In the genomic region with DNA sequence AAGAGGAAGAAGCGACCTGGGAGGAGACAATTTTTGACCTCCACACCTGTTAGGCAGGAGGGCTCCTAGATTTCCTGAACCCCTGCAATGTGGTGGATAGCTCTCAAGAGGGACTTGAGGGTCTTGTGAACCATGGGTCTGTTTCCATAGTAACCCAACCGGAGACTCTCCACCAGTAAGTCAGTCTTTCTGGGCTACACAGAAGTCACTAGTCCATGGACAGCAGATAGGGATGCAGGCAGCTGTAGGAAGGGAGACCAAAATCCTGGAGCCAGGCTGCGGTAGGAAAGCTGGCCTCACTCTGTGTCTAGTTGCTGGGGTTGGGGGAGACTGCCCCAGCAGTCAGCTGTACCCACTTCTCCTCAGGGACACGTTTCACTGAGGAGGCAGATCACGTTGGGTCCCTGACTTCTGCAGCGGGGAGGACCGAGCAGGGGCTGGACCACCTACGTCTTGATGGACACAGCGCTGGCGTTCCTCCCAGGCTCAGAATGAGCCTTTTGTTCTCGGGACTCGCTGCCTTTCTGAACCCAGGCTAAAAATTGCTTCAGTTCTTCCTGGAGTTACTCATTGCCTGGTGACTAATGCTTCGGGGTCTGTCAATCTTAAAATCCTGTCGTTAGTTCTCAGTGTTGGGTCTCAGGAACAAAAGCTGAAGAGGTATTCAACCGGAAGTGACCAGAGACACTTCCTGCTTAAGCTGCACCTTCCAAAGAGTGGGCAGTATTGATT, we compare ENCODE assay signal across 8 mouse cellular contexts. TPM values are rescaled to one million over a fixed set of nuclear protein-coding genes. Genes with fewer than 3 reads are reported as not detected.
DNase-seq lines count a peak whose midpoint lies in the region; ATAC-seq lines count a peak whose summit lies in the region.
"Had no signal": no experiment of that assay in that cellular context is flagged by ENCODE, and none has a peak within 500 bp of the region (broad histone marks: within the 10 kb centered on the region; RNA-seq: fewer than 3 reads in every experiment).

No protein-coding gene starts in this region.

- H3K4me3 ChIP-seq in liver, embryonic 13.5 days (replicated peaks) = no peak overlapping the region
- no peak overlapping the region for H3K4me3 ChIP-seq in liver, embryonic 11.5 days (ENCODE audit: low read depth, low read length)
- H3K4me3 ChIP-seq in embryonic facial prominence, embryonic 11.5 days (ENCODE audit: low read depth, low read length) = no peak overlapping the region
- H3K4me3 ChIP-seq in heart, embryonic 16.5 days (ENCODE audit: low read length) = no peak overlapping the region
- H3K4me3 ChIP-seq in midbrain, embryonic 14.5 days (replicated peaks; ENCODE audit: low read depth, low read length) = no peak overlapping the region

- WGBS in liver, embryonic 13.5 days (ENCODE audit: insufficient replicate concordance) = 36% methylated on average over 15 of the region's 15 CpGs
- 52% methylated on average over 15 of the region's 15 CpGs for WGBS in liver, embryonic 11.5 days
- WGBS in embryonic facial prominence, embryonic 11.5 days = 22% methylated on average over 15 of the region's 15 CpGs
- 30% methylated on average over 15 of the region's 15 CpGs for WGBS in heart, embryonic 16.5 days
- 35% methylated on average over 15 of the region's 15 CpGs for WGBS in midbrain, embryonic 14.5 days

- H3K36me3 ChIP-seq in liver, embryonic 13.5 days = no peaks in the 10 kb centered on the region
- no peaks in the 10 kb centered on the region for H3K36me3 ChIP-seq in liver, embryonic 11.5 days (ENCODE audit: control insufficient read depth, insufficient read depth, low read length)
- H3K36me3 ChIP-seq in embryonic facial prominence, embryonic 11.5 days (replicated peaks; ENCODE audit: control insufficient read depth, insufficient read depth, low read depth, low read length) = no peaks in the 10 kb centered on the region
- H3K36me3 ChIP-seq in heart, embryonic 16.5 days (ENCODE audit: control insufficient read depth, insufficient read depth) = no peaks in the 10 kb centered on the region
- H3K36me3 ChIP-seq in midbrain, embryonic 14.5 days (ENCODE audit: control insufficient read depth, insufficient read depth, low read length) = no peaks in the 10 kb centered on the region

- H3K4me1 ChIP-seq in liver, embryonic 13.5 days (replicated peaks) = no peaks in the 10 kb centered on the region
- no peaks in the 10 kb centered on the region for H3K4me1 ChIP-seq in liver, embryonic 11.5 days (replicated peaks; ENCODE audit: control insufficient read depth, insufficient read depth, low read length)
- no peaks in the 10 kb centered on the region; the same call in 1 of the 2 replicates for H3K4me1 ChIP-seq in embryonic facial prominence, embryonic 11.5 days (ENCODE audit: control insufficient read depth, insufficient read depth, low read length)
- H3K4me1 ChIP-seq in heart, embryonic 16.5 days (ENCODE audit: control insufficient read depth, insufficient read depth, low read length) = no peaks in the 10 kb centered on the region
- H3K4me1 ChIP-seq in midbrain, embryonic 14.5 days (ENCODE audit: control insufficient read depth, insufficient read depth, low read length) = no peaks in the 10 kb centered on the region

- H3K9ac ChIP-seq in liver, embryonic 13.5 days = no peak overlapping the region
- H3K9ac ChIP-seq in liver, embryonic 11.5 days (ENCODE audit: low read depth, low read length) = no peak overlapping the region
- H3K9ac ChIP-seq in embryonic facial prominence, embryonic 11.5 days (replicated peaks; ENCODE audit: low read length) = no peak overlapping the region
- no peak overlapping the region for H3K9ac ChIP-seq in heart, embryonic 16.5 days (ENCODE audit: low read length)
- no peak overlapping the region for H3K9ac ChIP-seq in midbrain, embryonic 14.5 days (replicated peaks; ENCODE audit: low read length)
- H3K9ac ChIP-seq: liver, embryonic 14.5 days had no signal

- no peak for DNase-seq in liver, embryonic 13.5 days
- DNase-seq in liver, embryonic 11.5 days (ENCODE audit: low spot score) = no peak
- DNase-seq in embryonic facial prominence, embryonic 11.5 days (ENCODE audit: low spot score) = peak; percentile 16
- peak; percentile 42 for DNase-seq in midbrain, embryonic 14.5 days
- no peak for DNase-seq in layer of hippocampus, postnatal 14 days (ENCODE audit: low spot score in 2 of 2)
- no peak for DNase-seq in urinary bladder, adult 2 months (ENCODE audit: low spot score)

- H3K27ac ChIP-seq in liver, embryonic 13.5 days = no peak overlapping the region
- no peak overlapping the region; the same call in 1 of the 2 replicates for H3K27ac ChIP-seq in liver, embryonic 11.5 days (ENCODE audit: low read depth, low read length)
- H3K27ac ChIP-seq in embryonic facial prominence, embryonic 11.5 days (replicated peaks; ENCODE audit: low read depth, low read length) = no peak overlapping the region
- H3K27ac ChIP-seq in heart, embryonic 16.5 days (ENCODE audit: low read length) = no peak overlapping the region
- no peak overlapping the region for H3K27ac ChIP-seq in midbrain, embryonic 14.5 days (replicated peaks; ENCODE audit: low read depth, low read length)
- H3K27ac ChIP-seq: liver, embryonic 14.5 days had no signal

- no peaks in the 10 kb centered on the region for H3K9me3 ChIP-seq in liver, embryonic 13.5 days (replicated peaks)
- no peaks in the 10 kb centered on the region for H3K9me3 ChIP-seq in liver, embryonic 11.5 days (ENCODE audit: control insufficient read depth, low read length)
- no peaks in the 10 kb centered on the region for H3K9me3 ChIP-seq in embryonic facial prominence, embryonic 11.5 days (replicated peaks; ENCODE audit: control insufficient read depth, low read length)
- no peaks in the 10 kb centered on the region for H3K9me3 ChIP-seq in heart, embryonic 16.5 days (replicated peaks; ENCODE audit: control insufficient read depth, low read length)
- no peaks in the 10 kb centered on the region for H3K9me3 ChIP-seq in midbrain, embryonic 14.5 days (ENCODE audit: control insufficient read depth, low read length)

- peak overlapping the region; percentile 4; the same call in 1 of the 2 replicates for H3K4me2 ChIP-seq in liver, embryonic 13.5 days
- no peak overlapping the region for H3K4me2 ChIP-seq in liver, embryonic 11.5 days
- no peak overlapping the region for H3K4me2 ChIP-seq in embryonic facial prominence, embryonic 11.5 days (ENCODE audit: low read depth, low read length)
- H3K4me2 ChIP-seq in heart, embryonic 16.5 days (ENCODE audit: low read depth, low read length) = peak overlapping the region; percentile 10
- H3K4me2 ChIP-seq in midbrain, embryonic 14.5 days (ENCODE audit: low read length) = peak overlapping the region; percentile 29

- 0 out of 2 replicates have a peak, but pooled peaks cover 4% of the 10 kb centered on the region for H3K27me3 ChIP-seq in liver, embryonic 13.5 days
- H3K27me3 ChIP-seq in liver, embryonic 11.5 days (replicated peaks; ENCODE audit: control insufficient read depth, insufficient read depth, low read length) = no peaks in the 10 kb centered on the region
- no peaks in the 10 kb centered on the region for H3K27me3 ChIP-seq in embryonic facial prominence, embryonic 11.5 days (ENCODE audit: control insufficient read depth, insufficient read depth, low read length)
- no peaks in the 10 kb centered on the region for H3K27me3 ChIP-seq in heart, embryonic 16.5 days (ENCODE audit: control insufficient read depth, insufficient read depth, low read length)
- no peaks in the 10 kb centered on the region for H3K27me3 ChIP-seq in midbrain, embryonic 14.5 days (ENCODE audit: control insufficient read depth, insufficient read depth, low read length)

- ATAC-seq in liver, embryonic 13.5 days (ENCODE audit: low read depth) = no peak
- ATAC-seq in liver, embryonic 11.5 days (replicated peaks; ENCODE audit: low FRiP score) = no peak
- ATAC-seq in embryonic facial prominence, embryonic 11.5 days (replicated peaks; ENCODE audit: insufficient number of reproducible peaks, low FRiP score, low TSS enrichment, low read depth) = peak; percentile 31; the same call in 1 of the 2 replicates
- 0 out of 2 replicates have a peak, but pooled peaks have one; percentile 32 for ATAC-seq in heart, embryonic 16.5 days (replicated peaks; ENCODE audit: extremely low read depth, insufficient read depth, low FRiP score)
- no peak for ATAC-seq in midbrain, embryonic 14.5 days (ENCODE audit: low FRiP score, low TSS enrichment)

RNA-seq across cellular contexts. Expression of a gene that starts 6.0 kb away (rescaled TPM):
- polyA plus RNA-seq in liver, embryonic 13.5 days (2015; fragmentation: Nextera tagmentation; extraction: Ambion mirVana) = 5.8 and 7.0 TPM in 2 replicates
- 10.6 and 11.3 TPM in 2 replicates for polyA plus RNA-seq in liver, embryonic 11.5 days (2014; fragmentation: Nextera tagmentation; extraction: Ambion mirVana)
- 6.6 and 7.4 TPM in 2 replicates for polyA plus RNA-seq in embryonic facial prominence, embryonic 11.5 days (2014; fragmentation: Nextera tagmentation; extraction: Ambion mirVana)
- polyA plus RNA-seq in heart, embryonic 16.5 days (2015; fragmentation: Nextera tagmentation; extraction: Ambion mirVana) = 7.8 and 8.8 TPM in 2 replicates
- polyA plus RNA-seq in midbrain, embryonic 14.5 days (2014; fragmentation: Nextera tagmentation; extraction: Ambion mirVana) = 22.6 and 23.7 TPM in 2 replicates
- 10 to 100 TPM; 71.0 to 73.2 TPM for total RNA-seq in layer of hippocampus, postnatal 14 days (2021)
- polyA plus RNA-seq in urinary bladder, adult 2 months (2012; rRNA removed) = 28.2 and 33.3 TPM in 2 replicates

RNA-seq across cellular contexts. Expression of a gene that starts 45.3 kb away (rescaled TPM):
- polyA plus RNA-seq in liver, embryonic 13.5 days (2015; fragmentation: Nextera tagmentation; extraction: Ambion mirVana) = 97.6 and 107 TPM in 2 replicates
- 134 and 148 TPM in 2 replicates for polyA plus RNA-seq in liver, embryonic 11.5 days (2014; fragmentation: Nextera tagmentation; extraction: Ambion mirVana)
- 168 and 177 TPM in 2 replicates for polyA plus RNA-seq in embryonic facial prominence, embryonic 11.5 days (2014; fragmentation: Nextera tagmentation; extraction: Ambion mirVana)
- polyA plus RNA-seq in heart, embryonic 16.5 days (2015; fragmentation: Nextera tagmentation; extraction: Ambion mirVana) = 148 and 222 TPM in 2 replicates
- 100 and 102 TPM in 2 replicates for polyA plus RNA-seq in midbrain, embryonic 14.5 days (2014; fragmentation: Nextera tagmentation; extraction: Ambion mirVana)
- total RNA-seq in layer of hippocampus, postnatal 14 days (2021) = 10 to 100 TPM; 33.8 to 37.6 TPM
- polyA plus RNA-seq in urinary bladder, adult 2 months (2012; rRNA removed) = 205 and 261 TPM in 2 replicates

RNA-seq across cellular contexts. Expression of a gene that starts 46.5 kb away (rescaled TPM):
- not detected in 2 replicates for polyA plus RNA-seq in liver, embryonic 13.5 days (2015; fragmentation: Nextera tagmentation; extraction: Ambion mirVana)
- polyA plus RNA-seq in liver, embryonic 11.5 days (2014; fragmentation: Nextera tagmentation; extraction: Ambion mirVana) = not detected in 2 replicates
- not detected in 2 replicates for polyA plus RNA-seq in embryonic facial prominence, embryonic 11.5 days (2014; fragmentation: Nextera tagmentation; extraction: Ambion mirVana)
- not detected in 2 replicates for polyA plus RNA-seq in heart, embryonic 16.5 days (2015; fragmentation: Nextera tagmentation; extraction: Ambion mirVana)
- not detected in 2 replicates for polyA plus RNA-seq in midbrain, embryonic 14.5 days (2014; fragmentation: Nextera tagmentation; extraction: Ambion mirVana)
- total RNA-seq in layer of hippocampus, postnatal 14 days (2021) = not detected
- polyA plus RNA-seq in urinary bladder, adult 2 months (2012; rRNA removed) = not detected in 2 replicates
- polyA plus RNA-seq: liver, embryonic 14.5 days had no signal

RNA-seq across cellular contexts. Expression of a gene that starts 57.9 kb away (rescaled TPM):
- 160 and 177 TPM in 2 replicates for polyA plus RNA-seq in liver, embryonic 13.5 days (2015; fragmentation: Nextera tagmentation; extraction: Ambion mirVana)
- 277 and 293 TPM in 2 replicates for polyA plus RNA-seq in liver, embryonic 11.5 days (2014; fragmentation: Nextera tagmentation; extraction: Ambion mirVana)
- polyA plus RNA-seq in embryonic facial prominence, embryonic 11.5 days (2014; fragmentation: Nextera tagmentation; extraction: Ambion mirVana) = 225 and 243 TPM in 2 replicates
- polyA plus RNA-seq in heart, embryonic 16.5 days (2015; fragmentation: Nextera tagmentation; extraction: Ambion mirVana) = 244 and 285 TPM in 2 replicates
- polyA plus RNA-seq in midbrain, embryonic 14.5 days (2014; fragmentation: Nextera tagmentation; extraction: Ambion mirVana) = 305 and 353 TPM in 2 replicates
- 100 to 1,000 TPM; 337 to 342 TPM for total RNA-seq in layer of hippocampus, postnatal 14 days (2021)
- 149 and 195 TPM in 2 replicates for polyA plus RNA-seq in urinary bladder, adult 2 months (2012; rRNA removed)

Comparison
In these comparisons a context has a peak if more than half of its experiments do, and no peak if none do; other contexts are left out.
1. H3K4me2 ChIP-seq: peak in liver, embryonic 13.5 days (single experiment), heart, embryonic 16.5 days (single experiment) and midbrain, embryonic 14.5 days (single experiment); none in liver, embryonic 11.5 days (single experiment) and embryonic facial prominence, embryonic 11.5 days (single experiment).
2. ATAC-seq: peak in embryonic facial prominence, embryonic 11.5 days (single experiment) and heart, embryonic 16.5 days (single experiment); none in liver, embryonic 13.5 days (single experiment), liver, embryonic 11.5 days (single experiment) and midbrain, embryonic 14.5 days (single experiment).
3. DNase-seq: peak in embryonic facial prominence, embryonic 11.5 days (single experiment) and midbrain, embryonic 14.5 days (single experiment); none in liver, embryonic 13.5 days (single experiment), liver, embryonic 11.5 days (single experiment), layer of hippocampus, postnatal 14 days (0 of 2) and urinary bladder, adult 2 months (single experiment).